Mouse (Mus musculus): ENCODE measurements around the gene Cdk4. TPM values are rescaled to one million over a fixed set of nuclear protein-coding genes. Genes with fewer than 3 reads are reported as not detected.

The Cdk4 gene
- polyA plus RNA-seq, 1 experiment, result 141 TPM

- H3K4me1 ChIP-seq (ENCODE audit: control insufficient read depth, insufficient read depth, low read length), result no peaks in the 10 kb centered on the region
- H3K4me3 ChIP-seq (replicated peaks; ENCODE audit: insufficient read depth, low read depth, low read length), result no peak overlapping the region
- H3K27ac ChIP-seq (ENCODE audit: insufficient read depth, low read length), result no peak overlapping the region
- WGBS, result 89% methylated on average over 15 of the region's 15 CpGs
- H3K27me3 ChIP-seq (ENCODE audit: control insufficient read depth, insufficient read depth, low read length), result no peaks in the 10 kb centered on the region
- no peak for DNase-seq
- TF ChIP-seq POLR2A (IDR thresholded peaks at IDR 0.05; ENCODE audit: borderline replicate concordance, insufficient read depth, low read length) (no peak), CTCF (IDR thresholded peaks at IDR 0.05; ENCODE audit: borderline replicate concordance, insufficient read depth, low read depth, low read length) (peak; percentile 20; the same call in 1 of the 2 replicates)
These were observed 47.9 kb downstream of the Cdk4 start for GRCm38 (mm10) chr10:127111001-127111887.

GRCm38 (mm10) chr10:127114408-127114807 lies 51.1 kb downstream of the Cdk4 start:
- Histone ChIP-seq H3K4me1 (ENCODE audit: control insufficient read depth, insufficient read depth, low read length) (no peaks in the 10 kb centered on the region), H3K4me3 (replicated peaks; ENCODE audit: insufficient read depth, low read depth, low read length) (no peak overlapping the region), H3K27me3 (ENCODE audit: control insufficient read depth, insufficient read depth, low read length) (no peaks in the 10 kb centered on the region), H3K27ac (ENCODE audit: insufficient read depth, low read length) (no peak overlapping the region)
- WGBS, result 94% methylated on average over 11 of the region's 11 CpGs
- DNase-seq, result no peak
- TF ChIP-seq POLR2A (IDR thresholded peaks at IDR 0.05; ENCODE audit: borderline replicate concordance, insufficient read depth, low read length) (no peak), CTCF (IDR thresholded peaks at IDR 0.05; ENCODE audit: borderline replicate concordance, insufficient read depth, low read depth, low read length) (no peak)

- Histone ChIP-seq H3K4me3 (replicated peaks; ENCODE audit: insufficient read depth, low read depth, low read length) (no peak overlapping the region), H3K4me1 (ENCODE audit: control insufficient read depth, insufficient read depth, low read length) (no peaks in the 10 kb centered on the region), H3K27me3 (ENCODE audit: control insufficient read depth, insufficient read depth, low read length) (no peaks in the 10 kb centered on the region), H3K27ac (ENCODE audit: insufficient read depth, low read length) (no peak overlapping the region)
- 74% methylated on average over 2 of the region's 2 CpGs for WGBS
- TF ChIP-seq CTCF (IDR thresholded peaks at IDR 0.05; ENCODE audit: borderline replicate concordance, insufficient read depth, low read depth, low read length), result no peak; the same call in 1 of the 2 replicates
- no peak for DNase-seq
These were observed 51.7 kb downstream of the Cdk4 start for GRCm38 (mm10) chr10:127115068-127115467.

Other genes starting within 250 kb of the Cdk4 start
- 10.2 and 10.4 TPM in 2 replicates for gene Atp23, start 162.2 kb upstream of the Cdk4 start, polyA plus RNA-seq (2012; rRNA removed)
- 96.2 and 101 TPM in 2 replicates for gene Ctdsp2, start 84.8 kb upstream of the Cdk4 start, polyA plus RNA-seq (2012; rRNA removed)
- gene Avil, start 62.8 kb upstream of the Cdk4 start, polyA plus RNA-seq (2012; rRNA removed), result 0.33 and 0.54 TPM in 2 replicates
- 45.2 and 45.4 TPM in 2 replicates for gene Tsfm, start 32.7 kb upstream of the Cdk4 start, polyA plus RNA-seq (2012; rRNA removed)
- 10.7 and 11.8 TPM in 2 replicates for gene Mettl1, start 22.1 kb upstream of the Cdk4 start, polyA plus RNA-seq (2012; rRNA removed)
- 0.13 TPM in 2 replicates for gene Eef1akmt3, start 22.0 kb upstream of the Cdk4 start, polyA plus RNA-seq (2012; rRNA removed)
- gene Cyp27b1, start 15.3 kb upstream of the Cdk4 start, polyA plus RNA-seq (2012; rRNA removed), result 0.19 and 0.29 TPM in 2 replicates
- 11.8 TPM in 2 replicates for gene March9, start 3.4 kb upstream of the Cdk4 start, polyA plus RNA-seq (2012; rRNA removed)
- 81.6 and 84.6 TPM in 2 replicates for gene Tspan31, start 6.7 kb downstream of the Cdk4 start, polyA plus RNA-seq (2012; rRNA removed)
- gene Agap2, start 11.8 kb downstream of the Cdk4 start, polyA plus RNA-seq (2012; rRNA removed), result 99.5 and 109 TPM in 2 replicates
- 98.9 and 100 TPM in 2 replicates for gene Os9, start 57.6 kb downstream of the Cdk4 start, polyA plus RNA-seq (2012; rRNA removed)
- 81.9 and 83.6 TPM in 2 replicates for gene B4galnt1, start 101.7 kb downstream of the Cdk4 start, polyA plus RNA-seq (2012; rRNA removed)
- 3.1 and 3.3 TPM in 2 replicates for gene Slc26a10, start 117.1 kb downstream of the Cdk4 start, polyA plus RNA-seq (2012; rRNA removed)
- 105 and 117 TPM in 2 replicates for gene Arhgef25, start 126.5 kb downstream of the Cdk4 start, polyA plus RNA-seq (2012; rRNA removed)
- gene Dtx3, start 132.2 kb downstream of the Cdk4 start, polyA plus RNA-seq (2012; rRNA removed), result 321 and 339 TPM in 2 replicates
- 58.8 and 64.1 TPM in 2 replicates for gene Pip4k2c, start 148.1 kb downstream of the Cdk4 start, polyA plus RNA-seq (2012; rRNA removed)
- 377 and 378 TPM in 2 replicates for gene Kif5a, start 199.8 kb downstream of the Cdk4 start, polyA plus RNA-seq (2012; rRNA removed)
- gene Dctn2, start 202.8 kb downstream of the Cdk4 start, polyA plus RNA-seq (2012; rRNA removed), result 322 and 328 TPM in 2 replicates
- 47.8 and 51.8 TPM in 2 replicates for gene Mbd6, start 225.5 kb downstream of the Cdk4 start, polyA plus RNA-seq (2012; rRNA removed)
- gene Mars, start 248.3 kb downstream of the Cdk4 start, polyA plus RNA-seq (2012; rRNA removed), result 81.6 and 87.4 TPM in 2 replicates

Measured in cerebellum, adult 2 months (tissue).